Mouse (Mus musculus) ovary, postnatal 10 days (tissue): ENCODE measurements around the gene Tmem11.
"Not testable (repeated sequence)": the region's sequence is repeated elsewhere in the genome, so short reads cannot be mapped to it uniquely, and the experiment has no call there.

ENCODE experiments used
- DNase-seq: peaks from one replicate; pipeline ENCODE4 v3.0.0; 2022; ENCODE audit warnings: low spot score

Tmem11 gene

GRCm38 (mm10) chr11:60882386-60882785, 3.3 kb upstream of the Tmem11 start:
- no peak for DNase-seq

GRCm38 (mm10) chr11:60880559-60880958, 1.5 kb upstream of the Tmem11 start:
- no peak for DNase-seq

GRCm38 (mm10) chr11:60879423-60879822, 351 bp upstream of the Tmem11 start:
- DNase-seq: no peak

- peak; percentile 25 for DNase-seq
Observed at GRCm38 (mm10) chr11:60878056-60878612, 938 bp downstream of the Tmem11 start.

- DNase-seq: no peak
Observed at GRCm38 (mm10) chr11:60873101-60873500, 6.0 kb downstream of the Tmem11 start.

- DNase-seq: no peak
Observed at GRCm38 (mm10) chr11:60871409-60871808, 7.7 kb downstream of the Tmem11 start.

GRCm38 (mm10) chr11:60869471-60869870, 9.6 kb downstream of the Tmem11 start:
- DNase-seq: not testable (repeated sequence)

GRCm38 (mm10) chr11:60867904-60868303, 11.2 kb downstream of the Tmem11 start:
- DNase-seq: no peak

GRCm38 (mm10) chr11:60867456-60867855, 11.6 kb downstream of the Tmem11 start:
- DNase-seq: no peak

GRCm38 (mm10) chr11:60866021-60866420, 13.1 kb downstream of the Tmem11 start:
- no peak for DNase-seq

GRCm38 (mm10) chr11:60864916-60865315, 14.2 kb downstream of the Tmem11 start:
- no peak for DNase-seq

GRCm38 (mm10) chr11:60864166-60864565, 14.9 kb downstream of the Tmem11 start:
- no peak for DNase-seq

GRCm38 (mm10) chr11:60863196-60863595, 15.9 kb downstream of the Tmem11 start:
- no peak for DNase-seq

GRCm38 (mm10) chr11:60861993-60862392, 17.1 kb downstream of the Tmem11 start:
- no peak for DNase-seq

- DNase-seq: no peak
Observed at GRCm38 (mm10) chr11:60856587-60856986, 22.5 kb downstream of the Tmem11 start.

GRCm38 (mm10) chr11:60845415-60845814, 33.7 kb downstream of the Tmem11 start:
- no peak for DNase-seq

- DNase-seq: no peak
Observed at GRCm38 (mm10) chr11:60843412-60843811, 35.7 kb downstream of the Tmem11 start.

GRCm38 (mm10) chr11:60841467-60842200, 37.4 kb downstream of the Tmem11 start:
- DNase-seq: no peak

- DNase-seq: no peak
Observed at GRCm38 (mm10) chr11:60837644-60838406, 41.2 kb downstream of the Tmem11 start.

GRCm38 (mm10) chr11:60836897-60837296, 42.2 kb downstream of the Tmem11 start:
- no peak for DNase-seq

- peak; percentile 61 for DNase-seq
Observed at GRCm38 (mm10) chr11:60830433-60831052, 48.5 kb downstream of the Tmem11 start, which contains the start of gene Dhrs7b. TSS of gene Dhrs7b (plus strand) at chr11:60830631.

GRCm38 (mm10) chr11:60828903-60829302, 50.2 kb downstream of the Tmem11 start:
- DNase-seq: no peak
